Mouse (Mus musculus) adrenal gland, adult 2 months (tissue): ENCODE results near the gene Tex261. TPM values are rescaled to one million over a fixed set of nuclear protein-coding genes. Genes with fewer than 3 reads are reported as not detected.
"Not testable (repeated sequence)": the region's sequence is repeated elsewhere in the genome, so short reads cannot be mapped to it uniquely, and the experiment has no call there.

ENCODE experiments used
- DNase-seq: peaks from one replicate; pipeline ENCODE4 v3.0.0; 2021
- long read RNA-seq: library from polyadenylated mRNA; stranded (forward); transcript quantifications from one replicate; pipeline ENCODE4 v2.0.0, GENCODE M21; 2021
- polyA plus RNA-seq: library from polyadenylated mRNA; depleted of rRNA; stranded (reverse); fragments of >200 nt; gene quantifications from 2 replicates; pipeline ENCODE4 v1.2.3, GENCODE M21; 2012; rRNA removed
- total RNA-seq, 2 experiments: library from RNA; stranded (reverse); gene quantifications; 2 replicates each; pipeline ENCODE4 v1.2.3; 2021

Tex261 gene
- total RNA-seq = 100 to 1,000 TPM; 181 to 195 TPM
- 148 and 156 TPM in 2 replicates for polyA plus RNA-seq
- long read RNA-seq, transcript Tex261-201 (6 exons, 2,984 nt) = major isoform, 219 of 240 reads
- long read RNA-seq, partial matches to known transcripts = 6 of 240 reads
- long read RNA-seq, other reads (novel, unspliced or antisense) = 15 of 240 reads

DNA sequence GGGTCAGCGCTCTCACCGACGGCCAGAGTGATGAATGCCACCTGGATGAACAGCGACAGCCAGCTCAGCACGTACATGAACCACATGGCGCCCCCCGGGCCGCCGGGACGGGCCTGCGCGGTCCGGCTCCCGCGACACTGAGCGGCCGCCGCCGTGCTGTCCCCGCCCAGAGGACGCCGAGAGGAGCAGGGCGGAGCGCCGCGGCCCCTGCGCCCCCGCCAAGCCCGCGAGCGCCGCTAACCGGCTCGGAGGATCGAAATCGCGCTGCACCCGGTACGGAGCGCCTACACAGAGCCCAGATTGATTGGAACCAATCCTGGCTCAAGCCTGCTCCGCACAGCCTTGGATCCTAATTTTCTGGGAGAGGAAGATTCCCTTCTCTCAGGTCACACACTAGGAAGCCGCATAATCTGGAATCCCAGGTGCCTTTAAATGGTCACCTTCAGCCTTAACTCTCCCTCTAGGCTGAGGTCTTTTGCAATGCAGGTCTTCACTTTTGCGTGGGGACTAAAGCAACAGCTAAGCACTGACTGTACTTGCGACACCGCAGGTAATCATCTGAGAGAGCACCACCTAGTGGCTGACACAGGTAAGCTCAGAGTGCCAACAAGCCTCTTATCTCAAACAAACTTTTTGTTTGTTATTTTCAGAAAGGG lies at the start of gene Tex261:
Tex261 (minus strand) TSS at position 176 of the 656 bp plus-strand sequence.
- DNase-seq = peak; percentile 97

GRCm38 (mm10) chr6:83821856-83822255 lies 46.2 kb upstream of the Tex261 start:
- DNase-seq = no peak

DNA sequence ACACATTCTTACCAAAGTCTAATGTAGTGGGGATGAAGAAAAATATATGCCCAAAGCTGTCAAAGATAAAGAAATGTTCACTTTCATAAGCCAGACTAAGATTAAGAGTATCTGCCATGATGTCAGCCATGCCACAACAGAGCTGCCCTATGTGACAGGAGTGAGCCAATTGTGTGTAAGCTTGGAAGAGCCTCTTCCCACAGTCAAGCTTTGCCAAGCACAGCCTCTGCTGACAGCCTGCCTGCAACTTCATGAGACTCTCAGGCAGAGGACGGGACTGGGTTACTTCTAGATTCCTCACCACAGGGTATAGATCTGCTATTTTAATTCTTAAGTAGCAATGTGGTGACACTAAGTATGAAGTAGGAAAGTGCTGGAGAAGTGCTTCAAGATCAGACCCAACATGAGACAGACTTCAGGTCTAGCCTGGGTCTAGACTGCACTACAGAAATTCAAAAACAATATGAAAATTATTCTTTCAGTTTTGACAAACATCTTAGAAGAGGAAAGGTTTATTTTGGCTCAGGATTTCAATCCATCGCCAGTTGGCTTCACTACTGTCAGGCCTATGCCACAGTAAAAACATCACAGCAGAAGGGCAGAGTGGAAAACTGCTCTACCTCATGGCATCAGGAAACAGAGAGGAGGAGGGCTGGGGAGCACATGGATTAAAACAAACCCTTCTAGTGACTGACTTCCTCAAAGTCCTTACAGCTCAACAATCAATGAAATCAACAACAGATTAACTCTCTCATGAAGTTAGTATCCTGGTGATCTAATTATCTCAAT lies 45.3 kb upstream of the Tex261 start:
- DNase-seq = no peak

DNA sequence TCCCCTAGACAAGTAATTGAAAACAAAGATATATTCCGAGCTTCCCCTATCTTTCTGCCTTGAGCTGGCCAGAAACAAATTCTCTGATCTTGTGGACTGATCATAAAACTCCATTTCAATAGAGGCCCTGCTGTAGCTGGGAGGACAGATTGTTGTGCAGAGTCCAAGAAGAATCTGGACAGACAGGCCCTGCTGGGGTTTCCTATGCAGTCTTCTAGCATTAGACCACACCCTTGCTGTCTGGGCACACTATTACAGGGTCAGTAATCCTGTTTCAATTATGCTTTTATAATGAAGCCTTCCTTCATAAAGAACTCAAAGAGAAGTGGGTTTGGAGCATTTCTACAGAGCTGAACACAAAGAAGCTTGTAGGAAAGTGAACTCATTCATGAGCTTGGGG lies 43.4 kb upstream of the Tex261 start:
- no peak for DNase-seq

DNA sequence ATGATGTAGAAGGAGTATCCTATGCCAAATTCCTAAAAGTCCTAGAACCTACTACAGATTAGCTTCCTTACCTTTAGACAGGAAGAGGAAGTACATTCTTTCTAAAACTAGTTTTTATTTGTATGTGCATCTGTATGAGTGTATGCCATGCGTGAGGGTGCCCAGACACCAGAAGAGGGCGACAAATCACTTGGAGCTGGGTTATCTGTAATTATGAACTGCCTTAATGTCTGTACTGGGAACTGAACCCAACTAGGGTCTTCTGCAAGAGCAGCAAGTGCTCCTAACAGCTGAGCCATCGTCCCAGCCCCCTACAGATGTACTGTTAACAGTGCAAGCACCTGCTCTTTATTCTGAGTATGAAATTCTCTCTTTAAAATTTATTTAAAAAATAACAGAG lies 40.2 kb upstream of the Tex261 start:
- DNase-seq = no peak

- DNase-seq = no peak
These were observed 27.2 kb upstream of the Tex261 start for GRCm38 (mm10) chr6:83802846-83803245.

DNA sequence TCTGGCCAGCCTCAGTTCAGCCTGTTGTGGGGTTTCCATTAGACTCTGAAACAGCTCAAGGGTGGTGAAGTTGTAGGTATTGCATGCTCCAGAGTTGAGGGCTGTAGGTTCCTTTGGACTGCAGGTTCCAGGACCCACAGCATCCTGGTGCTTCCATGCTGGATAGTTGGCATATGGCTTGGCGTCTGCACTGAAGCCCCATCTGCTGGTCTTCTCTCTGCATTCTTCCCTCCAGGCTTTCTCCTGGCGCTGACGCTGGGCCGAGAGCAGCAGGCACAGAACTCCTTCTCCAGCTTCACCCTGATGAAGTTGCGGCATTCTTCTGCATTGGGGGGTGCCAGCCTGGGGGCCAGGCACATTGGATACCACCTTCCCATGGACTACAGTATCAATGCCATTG lies 26.4 kb upstream of the Tex261 start:
- DNase-seq = no peak

DNA sequence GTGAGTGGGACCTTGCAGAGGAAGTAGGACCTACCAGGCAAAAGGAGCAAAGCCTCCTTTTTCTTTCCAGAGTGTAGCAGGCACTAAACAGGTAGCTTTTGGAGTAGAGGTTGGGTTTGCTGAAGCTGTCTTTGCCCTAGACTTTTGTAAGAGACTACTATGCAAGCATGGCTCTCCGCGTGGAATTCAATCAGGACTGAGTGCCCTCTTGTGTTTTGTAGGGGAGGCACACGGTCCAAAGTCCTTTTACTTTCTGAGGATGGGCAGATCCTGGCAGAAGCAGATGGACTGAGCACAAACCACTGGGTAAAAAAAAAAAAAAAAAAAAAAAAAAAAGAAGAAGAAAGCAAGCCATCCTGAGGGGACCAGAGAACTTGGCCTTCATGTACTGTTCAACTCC lies 21.1 kb upstream of the Tex261 start:
- no peak for DNase-seq

GRCm38 (mm10) chr6:83795492-83795900 lies 19.9 kb upstream of the Tex261 start:
- DNase-seq = peak; percentile 58

DNA sequence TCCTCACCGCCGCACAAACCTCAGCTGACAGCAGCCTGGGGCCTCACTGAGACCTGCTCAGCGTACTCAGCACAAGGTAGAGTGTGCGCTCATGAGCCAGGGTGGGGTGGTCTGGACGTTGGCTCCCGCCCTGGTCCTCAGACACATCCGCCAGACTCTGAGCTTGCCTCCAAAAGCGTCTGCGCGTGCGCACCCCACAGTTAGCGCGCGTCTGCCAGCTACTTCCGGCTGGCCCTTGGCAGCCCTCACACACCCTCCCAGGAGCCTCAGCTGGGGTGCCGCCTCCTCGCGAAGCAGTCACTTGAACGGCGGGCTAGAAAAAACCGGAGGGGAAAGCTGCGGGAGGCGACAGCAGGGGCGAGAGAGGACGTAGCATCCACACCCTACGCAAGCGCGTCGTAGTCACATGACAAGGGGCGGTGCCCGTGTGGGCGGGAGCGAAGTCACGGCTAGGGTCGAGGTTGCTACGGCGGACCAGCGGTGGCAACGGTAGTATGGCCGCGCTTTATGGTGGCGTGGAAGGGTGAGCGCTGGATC lies 19.2 kb upstream of the Tex261 start, which contains the start of gene Nagk:
Nagk (plus strand) TSS at position 223 of the 537 bp plus-strand sequence.
- DNase-seq = peak; percentile 95

GRCm38 (mm10) chr6:83791251-83791890 lies 15.8 kb upstream of the Tex261 start:
- no peak for DNase-seq

DNA sequence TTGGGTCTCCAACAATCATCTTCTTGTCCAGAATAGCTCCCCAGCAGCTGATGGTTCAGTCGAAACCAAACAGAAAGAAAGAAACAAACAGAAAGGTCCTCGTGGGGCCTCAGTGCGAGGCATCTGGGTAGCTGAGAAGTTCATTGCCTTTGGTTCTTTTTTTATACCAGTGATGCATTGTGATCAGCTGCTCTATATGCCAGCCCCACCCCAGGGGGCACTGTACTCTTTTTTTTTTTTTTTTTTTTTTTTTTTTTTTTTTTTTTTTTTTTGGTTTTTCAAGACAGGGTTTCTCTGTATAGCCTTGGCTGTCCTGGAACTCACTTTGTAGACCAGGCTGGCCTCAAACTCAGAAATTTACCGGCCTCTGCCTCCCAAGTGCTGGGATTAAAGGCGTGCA lies 14.9 kb upstream of the Tex261 start:
- DNase-seq = not testable (repeated sequence)

- no peak for DNase-seq
These were observed 12.9 kb upstream of the Tex261 start for GRCm38 (mm10) chr6:83788554-83788953.

- DNase-seq = no peak
These were observed 10.8 kb upstream of the Tex261 start for GRCm38 (mm10) chr6:83786426-83786825.

DNA sequence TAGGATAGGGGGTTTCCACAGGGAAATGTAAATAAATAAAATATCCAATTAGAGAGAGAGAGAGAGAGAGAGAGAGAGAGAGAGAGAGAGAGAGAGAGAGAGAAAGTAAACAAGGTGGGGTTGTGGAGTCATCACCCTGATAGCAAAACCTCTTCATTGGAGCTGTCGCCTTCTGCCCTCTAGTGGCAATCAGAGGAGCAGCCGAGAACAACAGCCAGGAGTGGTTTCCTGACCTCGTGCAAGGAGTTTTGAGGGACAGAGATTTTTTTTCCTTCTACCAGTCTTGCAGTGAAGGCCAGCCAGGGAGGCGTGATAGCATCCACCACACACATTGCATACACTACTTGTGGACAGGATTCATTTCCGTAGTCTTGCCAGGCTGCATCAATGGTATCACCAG lies 3.4 kb upstream of the Tex261 start:
- peak; percentile 77 for DNase-seq

GRCm38 (mm10) chr6:83778306-83778705 lies 2.7 kb upstream of the Tex261 start:
- peak; percentile 86 for DNase-seq

DNA sequence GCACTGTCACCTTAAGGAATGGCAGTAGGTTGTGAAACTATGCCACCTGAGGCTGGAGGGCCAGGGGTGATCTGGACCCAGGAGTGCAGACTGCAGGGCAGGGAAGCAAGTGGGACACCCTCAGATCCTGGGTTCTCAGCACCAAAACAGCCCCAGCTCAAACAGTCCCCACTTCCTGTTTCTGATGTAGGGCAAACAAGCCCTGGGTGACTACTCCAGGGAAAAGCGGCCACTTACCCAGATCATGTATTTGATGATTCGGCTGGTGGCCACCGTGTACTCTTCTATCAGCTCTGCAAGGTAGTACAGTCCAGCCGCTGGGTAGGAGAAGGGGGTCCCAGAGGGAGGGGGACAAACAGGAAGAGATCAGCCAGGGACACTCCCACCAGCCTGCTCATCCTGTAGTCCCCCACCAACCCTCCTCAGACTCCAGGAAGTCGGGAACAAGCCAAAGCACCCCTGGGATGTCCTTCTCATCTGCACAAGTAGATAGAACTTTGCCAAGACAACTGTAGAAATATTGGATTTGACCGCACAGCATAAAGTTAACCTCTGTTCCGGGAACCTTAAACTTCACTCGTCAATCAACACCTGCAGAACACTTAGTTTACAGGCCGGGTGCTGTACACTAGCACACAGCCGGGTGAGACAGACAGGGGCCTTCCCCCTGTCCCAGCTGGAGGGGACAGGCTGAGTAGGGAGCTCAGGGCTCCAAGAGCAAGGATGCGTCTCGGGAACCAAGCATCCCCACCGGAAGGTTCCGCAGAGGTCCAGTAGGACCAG lies 641 bp downstream of the Tex261 start:
- no peak for DNase-seq

GRCm38 (mm10) chr6:83774126-83774525 lies 1.5 kb downstream of the Tex261 start:
- DNase-seq = no peak

DNA sequence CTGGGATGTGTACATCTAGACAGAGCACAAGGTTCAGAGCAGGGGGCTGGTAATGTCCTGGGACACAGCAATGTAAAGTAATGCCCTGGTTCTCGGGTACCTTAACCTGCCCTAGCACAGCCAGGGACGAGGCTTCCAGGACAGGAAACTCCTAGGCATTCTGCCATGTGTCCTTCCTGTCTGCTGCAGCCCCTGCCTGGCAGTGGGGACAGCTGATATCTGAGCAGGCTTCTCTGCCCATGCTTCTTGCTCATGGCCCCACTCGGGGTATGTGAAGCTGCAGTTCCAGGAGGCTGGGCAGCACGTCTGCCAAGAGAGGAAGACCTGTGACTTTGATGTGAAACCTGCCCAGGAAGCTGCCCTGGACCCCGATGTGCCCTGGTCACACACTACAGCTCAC lies 7.1 kb downstream of the Tex261 start:
- DNase-seq = no peak

- DNase-seq = no peak
These were observed 8.6 kb downstream of the Tex261 start for GRCm38 (mm10) chr6:83766982-83767381.

- peak; percentile 54 for DNase-seq
These were observed 12.7 kb downstream of the Tex261 start for GRCm38 (mm10) chr6:83762880-83763431.
